Mouse (Mus musculus) thymus, postnatal 0 days (tissue): ENCODE results near the gene Gabpb2. TPM values are rescaled to one million over a fixed set of nuclear protein-coding genes. Genes with fewer than 3 reads are reported as not detected.
"Not testable (repeated sequence)": the region's sequence is repeated elsewhere in the genome, so short reads cannot be mapped to it uniquely, and the experiment has no call there.

Experiments used
- DNase-seq: peaks from one replicate; pipeline ENCODE4 v3.0.0-alpha.2; 2015; ENCODE audit warnings: low spot score
- polyA plus RNA-seq: library from polyadenylated mRNA; unstranded; fragments of >200 nt; fragmentation: Nextera tagmentation; extraction: Ambion mirVana; gene quantifications from 2 replicates; pipeline ENCODE4 v1.2.1, GENCODE M21; 2015

Gabpb2 gene
- polyA plus RNA-seq, 1 experiment from 2014 or later = 13.8 TPM

DNA sequence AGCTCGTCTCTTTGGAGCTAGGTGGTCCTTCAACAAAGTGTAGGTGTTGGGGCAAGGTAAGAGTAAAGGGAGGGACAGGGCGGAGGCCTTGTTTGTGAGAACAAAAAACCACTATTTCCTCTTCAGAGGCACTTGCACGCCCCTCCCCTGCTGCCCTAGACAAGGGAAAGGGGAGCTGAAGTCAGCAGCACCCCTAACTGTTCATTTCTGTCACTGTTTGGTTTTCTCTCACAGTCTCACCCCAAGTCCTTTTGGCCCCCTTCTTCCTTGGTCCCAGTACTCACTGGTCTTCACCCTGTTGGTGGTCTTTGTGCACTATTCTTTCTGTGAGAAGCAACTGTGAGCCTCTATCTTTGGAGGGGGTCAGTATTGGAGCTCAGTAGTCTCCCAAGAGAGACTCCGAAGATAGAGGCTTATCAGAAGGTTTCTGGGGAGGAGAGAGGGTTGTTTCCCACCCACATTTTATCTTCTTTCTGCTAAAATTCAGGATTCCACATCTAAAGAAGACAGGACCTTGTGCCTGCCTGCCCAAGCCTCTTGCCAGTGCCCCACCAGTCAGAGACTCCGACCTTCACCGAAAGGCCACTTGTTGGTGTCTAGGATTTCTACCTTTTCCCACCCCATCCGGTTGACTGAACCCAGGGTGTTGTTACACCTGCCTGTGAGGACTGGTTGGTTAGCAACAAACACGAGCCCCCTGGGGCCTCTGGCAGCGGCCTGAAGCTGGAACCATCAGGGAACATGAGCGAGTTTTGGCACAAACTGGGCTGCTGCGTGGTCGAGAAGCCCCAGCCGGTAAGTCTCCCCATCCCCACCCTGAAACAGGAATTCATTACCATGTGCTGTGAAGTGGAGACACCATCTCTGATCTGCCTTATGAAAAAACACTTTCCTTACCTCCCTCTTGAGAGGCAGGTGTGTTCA, 13.8 kb upstream of the Gabpb2 start, which contains the start of gene Mllt11:
Mllt11 (minus strand) TSS at position 874 of the 924 bp plus-strand sequence.
- DNase-seq = peak; percentile 58

DNA sequence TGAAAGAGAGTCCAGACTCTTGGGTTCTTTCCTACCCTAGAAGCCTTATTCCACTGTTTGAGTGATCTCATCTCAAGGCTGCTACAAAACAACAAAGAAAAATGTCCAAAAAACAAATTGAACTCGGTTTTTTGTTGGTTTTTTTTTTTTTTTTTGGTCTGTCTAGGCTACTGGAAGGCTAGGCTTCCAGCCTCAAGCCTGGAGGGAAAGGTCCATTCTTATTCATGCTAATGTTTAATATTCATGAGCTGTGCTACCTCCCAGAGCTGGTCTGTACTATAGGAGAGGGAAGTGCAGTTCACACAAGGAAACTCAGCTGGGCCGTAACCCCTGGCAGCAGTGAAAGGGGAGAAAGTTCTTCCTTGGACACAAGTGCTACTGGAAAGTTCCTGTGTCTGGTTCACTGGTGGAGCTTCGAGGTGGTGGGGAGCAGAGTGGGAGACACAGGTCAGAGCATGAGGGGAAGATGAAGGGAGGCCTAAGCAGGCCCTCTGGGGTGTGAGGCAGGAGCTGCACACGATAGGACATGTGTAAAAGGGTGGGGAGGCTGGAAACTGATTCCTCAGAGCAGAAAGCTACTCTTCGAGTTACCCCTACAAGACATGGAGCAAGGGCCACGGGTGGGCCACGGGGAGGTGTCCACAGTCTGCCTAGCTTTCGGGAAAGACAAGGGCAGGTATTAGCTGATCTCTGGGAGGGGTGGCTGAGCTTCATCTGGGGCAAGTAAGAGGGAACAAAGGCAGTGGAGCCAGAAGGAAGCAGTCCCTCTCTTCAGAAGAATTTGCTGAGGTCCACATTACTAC, 13.0 kb upstream of the Gabpb2 start:
- peak; percentile 35 for DNase-seq

DNA sequence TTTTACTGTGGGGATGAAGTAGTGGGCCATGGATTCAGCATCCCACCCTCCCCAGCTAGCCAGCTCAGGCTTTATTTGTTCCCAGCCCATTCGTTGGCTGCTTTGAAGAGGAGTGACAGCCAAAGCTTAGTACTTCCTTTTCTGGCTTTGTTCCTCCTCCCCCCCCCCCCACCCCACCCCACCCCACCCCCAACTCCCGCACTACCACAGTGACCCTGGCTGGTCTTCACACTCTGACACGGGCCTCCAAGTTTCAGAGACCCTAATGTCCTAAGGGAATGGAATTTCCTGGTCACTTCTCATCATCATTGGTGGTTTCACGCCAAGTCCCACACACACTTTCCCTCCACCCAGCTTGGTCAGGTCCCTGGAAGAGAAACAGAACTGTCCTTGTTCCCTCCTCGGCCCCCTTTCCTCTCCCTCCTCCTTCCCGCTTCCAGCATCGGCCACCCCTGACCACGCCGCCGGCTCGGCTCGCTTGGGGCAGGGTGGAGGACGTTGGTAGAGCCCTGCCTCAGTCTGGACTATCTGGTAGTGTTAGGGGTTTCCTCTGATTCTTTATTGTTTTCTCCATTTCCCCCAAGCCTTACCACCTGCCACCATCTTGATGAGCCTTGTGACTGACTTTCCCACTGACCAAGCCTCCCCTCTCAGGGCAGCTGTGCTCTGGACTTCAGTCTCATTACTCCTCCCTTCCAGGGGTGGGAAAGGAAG, 12.2 kb upstream of the Gabpb2 start:
- no peak for DNase-seq

DNA sequence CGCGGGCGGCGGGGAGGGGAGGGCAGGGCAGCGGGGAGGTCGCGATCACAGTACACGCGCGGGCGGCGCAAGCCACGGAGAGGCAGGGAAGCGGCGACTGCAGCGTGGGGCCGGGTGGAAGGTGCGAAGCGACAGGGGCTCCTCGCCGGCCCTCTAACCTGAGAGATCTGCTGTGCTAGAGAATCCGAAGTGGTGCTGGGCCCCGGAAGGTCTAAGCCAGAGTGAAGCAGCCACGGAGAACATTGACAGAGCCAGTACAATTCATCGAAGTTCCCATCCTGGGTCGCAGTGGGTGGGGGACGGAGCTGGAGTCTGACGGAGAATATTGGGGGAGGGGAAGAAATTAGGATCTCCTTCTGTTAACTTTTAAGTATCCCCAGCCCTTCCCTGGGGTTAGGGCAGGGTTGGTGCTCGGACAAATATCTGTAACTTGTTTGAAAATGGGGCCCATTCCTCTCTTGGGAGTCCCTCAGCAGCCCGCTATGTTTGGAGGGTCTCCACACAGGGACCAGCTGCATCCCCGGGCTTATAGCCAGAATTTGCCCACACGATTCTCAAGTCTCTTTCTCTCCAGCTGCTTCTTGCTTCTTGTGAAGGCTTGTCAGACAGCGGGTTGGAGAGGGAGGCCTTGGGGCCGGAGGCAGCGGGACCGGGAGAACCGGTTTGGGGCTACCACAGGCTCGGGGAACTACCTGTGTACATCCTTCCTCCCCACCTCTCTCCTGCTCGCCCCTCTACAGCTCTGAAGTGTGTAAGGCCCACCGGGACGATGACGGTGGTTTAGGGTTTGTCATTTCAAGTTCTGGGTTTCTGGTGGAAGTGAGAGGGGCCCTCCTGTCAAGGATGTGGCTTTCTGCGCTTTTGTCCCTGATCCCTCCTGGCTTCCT, 11.4 kb upstream of the Gabpb2 start:
- DNase-seq = peak; percentile 58

DNA sequence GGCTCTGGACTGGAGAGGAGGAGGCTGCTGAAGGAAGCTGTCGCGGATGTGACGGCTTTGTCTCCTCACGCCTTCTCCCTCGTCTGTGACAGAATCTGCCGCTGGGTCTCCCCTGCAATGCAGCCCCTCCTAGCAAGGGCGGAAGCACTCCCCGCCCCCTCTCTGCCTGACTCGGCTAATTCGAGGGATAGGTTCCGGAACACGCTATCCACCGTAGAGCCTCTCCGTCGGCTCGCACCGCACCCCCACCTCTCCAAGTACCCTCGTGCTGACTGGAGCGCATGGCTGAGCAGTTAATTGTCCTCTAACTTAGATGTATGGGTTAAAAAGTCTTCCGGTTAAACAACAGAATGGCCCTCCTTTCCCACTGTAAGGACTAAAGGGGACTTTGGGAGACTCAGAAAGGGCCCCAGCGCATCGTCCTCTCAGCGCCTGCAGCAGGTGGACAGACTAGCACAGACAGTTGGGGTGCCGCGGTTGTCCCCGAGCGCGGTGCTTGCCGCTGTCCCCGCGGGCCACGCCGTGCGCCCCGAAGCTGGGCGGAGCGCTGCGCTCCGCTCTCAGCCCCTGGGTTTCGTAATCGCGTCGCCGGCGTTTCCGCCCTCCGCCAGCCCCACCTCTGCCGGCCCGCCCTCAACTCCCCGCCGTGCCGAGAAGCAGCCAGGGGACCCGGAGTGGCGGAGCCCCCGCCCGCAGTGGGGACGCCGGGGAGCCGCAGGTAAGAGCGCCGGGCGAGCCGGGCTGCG, 10.6 kb upstream of the Gabpb2 start, which contains the start of gene Cdc42se1:
Cdc42se1 (plus strand) TSS at position 585 of the 746 bp plus-strand sequence.
- DNase-seq = peak; percentile 94

DNA sequence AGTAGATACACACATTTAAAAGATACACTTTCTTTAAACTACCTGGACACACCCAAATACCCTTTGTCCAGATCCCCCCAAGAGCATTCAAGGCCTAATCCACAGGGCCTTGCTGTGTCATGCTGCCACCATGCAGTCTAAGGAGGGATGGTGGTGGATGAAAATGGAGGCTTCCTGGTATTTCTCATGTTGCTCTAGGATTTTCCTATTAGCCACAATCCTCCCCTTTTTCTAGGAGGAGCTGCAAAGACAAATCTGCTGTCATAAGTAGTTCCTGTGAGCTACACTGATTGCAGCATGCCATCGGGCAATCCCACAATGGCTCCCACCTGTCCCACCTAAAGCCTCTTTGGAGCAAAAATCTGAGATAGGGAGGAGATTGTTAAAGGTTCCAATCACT, 9.5 kb upstream of the Gabpb2 start:
- DNase-seq = no peak

DNA sequence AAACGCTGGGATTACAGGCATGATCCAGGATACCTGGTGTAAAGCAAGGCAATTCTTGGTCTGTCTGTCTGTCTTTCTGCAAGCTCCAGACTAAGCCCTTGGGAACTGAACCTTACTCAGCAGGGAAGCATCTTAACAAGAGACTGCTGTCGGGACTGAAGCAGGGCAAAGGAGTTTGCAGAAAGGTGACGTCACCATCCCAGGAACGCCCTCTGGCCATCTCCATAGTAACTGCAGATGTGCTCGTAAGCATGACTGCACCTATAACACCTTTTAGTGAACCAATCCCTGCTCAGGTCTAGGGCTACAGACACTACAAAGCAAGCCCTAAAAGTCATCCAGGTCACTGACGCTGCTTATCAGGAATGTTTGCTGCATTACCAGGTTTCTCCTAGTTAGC, 6.6 kb upstream of the Gabpb2 start:
- DNase-seq = no peak

DNA sequence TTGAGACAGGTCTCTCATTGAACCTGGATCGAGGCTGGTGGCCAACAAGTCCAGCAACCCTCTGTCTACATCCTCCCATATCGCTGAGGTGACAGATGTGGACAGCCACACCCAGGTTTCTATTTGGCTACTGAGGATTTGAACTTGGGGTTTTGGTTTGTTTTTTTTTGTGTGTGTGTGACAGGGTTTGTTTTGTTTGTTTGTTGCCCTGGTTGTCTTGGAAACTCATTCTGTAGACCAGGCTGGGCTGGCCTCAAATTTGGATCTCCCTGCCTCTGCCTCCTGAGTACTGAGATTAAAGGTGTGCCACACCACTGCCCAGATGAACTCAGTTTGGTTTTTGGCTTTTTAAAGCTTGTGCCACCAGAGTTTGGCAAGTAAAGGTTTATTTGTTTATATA, 5.3 kb upstream of the Gabpb2 start:
- DNase-seq = no peak

DNA sequence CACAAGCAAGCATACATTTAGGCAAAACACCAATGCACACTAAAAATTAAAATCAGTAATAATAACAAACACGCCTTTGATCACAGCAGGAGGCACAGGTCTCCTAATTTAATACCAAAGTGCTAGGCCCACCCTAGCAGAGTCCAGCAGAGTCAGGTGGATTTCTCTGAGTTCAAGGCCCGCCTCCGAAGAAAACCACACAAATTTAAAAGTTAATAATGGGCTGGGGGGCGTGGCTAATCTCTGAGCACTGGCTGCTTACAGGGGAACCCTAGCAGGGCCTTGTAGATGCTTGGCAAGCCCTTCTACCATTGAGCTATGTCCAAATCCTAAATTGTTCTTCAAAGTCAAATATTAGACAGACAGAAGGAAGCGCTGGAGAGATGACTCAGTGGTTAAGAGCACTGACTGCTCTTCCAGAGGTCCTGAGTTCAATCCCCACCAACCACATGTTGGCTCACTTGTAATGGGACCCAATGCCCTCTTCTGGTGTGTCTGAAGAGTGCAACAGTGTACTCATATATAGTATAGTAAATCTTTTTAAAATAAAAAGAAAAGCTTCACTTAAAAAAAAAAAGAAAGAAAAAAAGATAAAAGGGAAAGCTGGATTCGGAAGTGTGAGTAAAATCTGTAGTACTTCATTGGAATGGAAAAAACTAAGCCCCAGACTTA, 886 bp upstream of the Gabpb2 start:
- DNase-seq = no peak

DNA sequence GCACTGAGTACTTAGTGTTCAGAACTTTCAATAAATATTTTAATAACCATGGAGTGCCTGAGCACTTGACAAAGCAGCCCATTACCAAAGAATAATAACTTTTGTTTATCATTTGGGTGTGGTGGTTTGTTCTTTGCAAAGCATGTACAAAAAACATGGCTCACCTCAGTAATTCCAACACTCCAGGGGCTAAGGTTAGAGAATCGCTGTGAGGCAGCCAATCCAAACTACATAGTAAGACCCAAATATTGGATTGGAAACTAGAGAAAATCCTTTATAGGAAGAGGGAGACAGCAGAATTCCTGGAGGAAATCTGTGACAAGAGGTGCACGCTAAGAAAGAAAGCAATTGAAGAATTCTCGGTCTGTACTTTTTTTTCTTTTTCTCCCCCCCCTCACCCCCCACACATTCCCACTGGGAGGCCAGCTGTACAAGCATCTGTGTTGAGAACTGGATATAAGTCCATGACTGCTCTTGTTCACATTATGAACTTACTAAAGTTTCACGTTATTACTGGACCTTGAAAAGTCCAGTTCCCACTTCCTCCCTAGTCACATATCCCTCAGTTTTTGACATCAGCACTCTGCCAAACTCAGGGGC, 961 bp downstream of the Gabpb2 start:
- DNase-seq = no peak

DNA sequence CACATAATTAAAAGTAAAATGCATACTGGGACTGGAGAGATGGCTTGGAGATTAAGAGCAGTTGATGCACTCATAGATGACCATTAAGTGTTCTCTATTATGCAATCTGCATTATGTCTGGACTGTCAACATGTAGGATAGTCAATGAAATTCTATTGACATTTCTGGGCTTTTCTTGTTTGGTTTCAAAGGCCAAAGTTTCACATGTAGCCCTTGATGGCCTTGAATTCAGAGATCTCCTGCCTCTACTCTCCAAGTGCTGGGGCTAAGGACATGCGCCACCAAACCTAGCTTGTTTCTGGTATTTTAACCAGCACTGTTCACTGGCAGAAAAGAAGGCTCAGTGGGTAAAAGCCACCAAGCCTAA, 4.1 kb downstream of the Gabpb2 start:
- no peak for DNase-seq

DNA sequence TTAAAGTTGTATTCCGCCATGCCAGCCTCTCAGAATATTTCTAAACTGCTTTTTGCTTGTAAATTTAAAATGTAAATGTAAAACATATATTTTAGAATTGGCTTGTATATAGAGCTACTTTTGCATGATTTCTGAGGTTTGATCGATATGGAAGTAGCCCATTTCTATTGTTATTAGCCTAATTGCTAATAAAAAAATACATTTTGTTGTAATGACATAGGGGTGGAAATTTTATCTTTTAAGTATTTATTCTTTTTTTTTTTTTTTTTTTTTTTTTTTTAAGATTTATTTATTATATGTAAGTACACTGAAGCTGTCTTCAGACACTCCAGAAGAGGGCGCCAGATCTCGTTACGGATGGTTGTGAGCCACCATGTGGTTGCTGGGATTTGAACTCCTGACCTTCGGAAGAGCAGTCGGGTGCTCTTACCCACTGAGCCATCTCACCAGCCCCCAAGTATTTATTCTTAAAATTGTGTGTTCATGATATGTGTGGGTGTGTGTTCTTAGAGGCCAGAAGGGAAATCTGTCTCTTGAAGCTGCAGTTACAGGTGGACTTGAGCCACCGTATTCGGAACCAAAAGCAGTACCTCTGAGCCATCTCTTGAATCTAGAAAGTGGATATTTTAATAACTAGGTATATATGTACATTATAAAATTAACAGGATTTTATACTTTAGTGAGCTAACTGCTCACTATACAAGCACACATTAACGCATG, 4.7 kb downstream of the Gabpb2 start:
- DNase-seq = not testable (repeated sequence)

DNA sequence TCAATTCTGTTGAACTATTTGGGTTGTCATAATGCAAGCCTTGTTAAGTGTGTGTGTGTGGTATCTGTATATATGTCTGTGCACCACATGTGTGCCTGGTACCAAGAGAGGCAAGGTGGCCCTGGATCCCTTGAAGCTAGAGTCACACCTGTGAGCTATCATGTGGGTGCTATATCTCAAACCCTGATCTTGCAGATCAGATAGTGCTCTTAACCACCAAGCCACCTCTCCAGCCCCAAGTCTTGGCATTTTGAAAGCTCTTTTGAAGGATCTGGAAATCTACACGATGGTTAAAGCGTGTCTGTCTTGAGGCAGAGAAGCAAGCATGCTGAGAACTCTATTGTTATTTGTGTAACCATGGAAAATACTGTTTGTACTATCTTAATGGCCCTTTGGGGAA, 7.1 kb downstream of the Gabpb2 start:
- DNase-seq = peak; percentile 75

DNA sequence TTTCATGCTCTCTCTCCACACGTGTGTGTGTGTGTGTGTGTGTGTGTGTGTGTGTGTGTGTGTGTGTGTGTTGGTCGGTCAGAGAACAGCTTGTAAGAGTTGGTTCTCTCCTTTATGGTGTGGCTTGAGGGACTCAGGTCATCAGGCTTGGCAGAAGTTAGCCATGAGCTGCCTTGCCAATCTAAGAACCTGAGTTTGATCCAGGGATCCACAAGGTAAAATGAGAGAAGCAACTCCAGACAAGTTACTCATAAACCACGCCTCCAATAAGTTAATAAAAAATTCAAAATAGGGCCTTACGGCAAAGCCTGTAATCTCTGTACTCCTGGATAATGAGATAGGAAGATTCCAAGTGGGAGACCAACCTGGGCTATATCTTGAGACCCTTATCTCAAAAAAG, 9.4 kb downstream of the Gabpb2 start:
- DNase-seq = no peak

DNA sequence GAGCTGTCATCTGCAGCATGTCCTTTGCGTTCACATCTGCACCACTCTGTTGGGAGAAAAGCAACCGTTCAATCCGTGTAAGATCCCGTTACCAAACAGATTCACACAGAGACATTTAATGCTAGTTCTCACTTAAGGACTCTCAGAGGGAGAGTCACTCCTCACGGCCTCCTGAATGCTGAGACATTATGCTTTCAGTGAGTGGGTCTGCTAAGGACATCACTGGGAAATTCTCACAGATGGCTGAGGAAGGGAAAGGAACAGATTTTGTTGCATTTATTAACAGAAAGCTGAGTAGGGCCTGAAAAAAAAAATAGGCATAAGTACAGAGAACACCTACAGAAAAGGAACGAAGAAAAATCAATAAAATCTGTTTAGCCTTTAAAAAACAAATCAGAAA, 13.8 kb downstream of the Gabpb2 start:
- DNase-seq = no peak

DNA sequence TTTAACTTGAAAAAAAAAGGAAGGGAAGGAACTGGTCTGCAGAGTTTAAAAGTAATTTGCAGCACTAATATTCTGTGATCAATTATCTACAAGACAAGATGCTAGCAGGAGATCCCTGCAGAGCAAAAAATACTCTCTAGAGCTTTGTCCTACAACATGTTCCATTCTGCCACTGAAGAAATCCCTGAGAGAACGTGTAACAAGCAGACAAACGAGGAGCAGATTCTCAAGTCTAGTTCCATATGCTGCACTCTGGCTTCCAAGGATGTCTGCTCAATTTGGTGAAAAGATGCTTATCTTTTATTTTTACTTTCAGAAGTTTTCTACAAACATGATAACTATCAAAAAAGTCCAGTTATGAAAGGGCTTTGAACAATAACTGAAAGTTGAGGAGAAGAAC, 17.2 kb downstream of the Gabpb2 start:
- no peak for DNase-seq

DNA sequence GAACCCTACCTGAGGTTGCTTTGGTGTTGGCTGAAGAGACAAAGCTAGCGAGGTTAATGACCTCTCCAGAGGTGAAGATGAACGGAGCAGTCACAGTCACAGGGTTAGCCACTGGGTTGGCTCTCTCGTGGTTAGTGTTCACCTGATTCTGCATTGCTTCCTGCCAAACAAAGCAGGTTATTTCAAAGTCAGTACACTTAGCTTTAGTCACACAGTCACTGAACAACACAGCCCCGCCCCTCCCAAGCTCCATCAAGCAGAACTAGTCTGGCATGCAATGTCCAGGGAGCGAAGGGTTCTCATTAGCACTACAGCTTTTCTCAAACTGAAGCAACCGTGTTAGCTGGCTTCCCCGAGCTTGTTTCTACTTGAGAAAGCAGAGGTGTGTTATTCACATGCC, 17.6 kb downstream of the Gabpb2 start:
- DNase-seq = no peak

DNA sequence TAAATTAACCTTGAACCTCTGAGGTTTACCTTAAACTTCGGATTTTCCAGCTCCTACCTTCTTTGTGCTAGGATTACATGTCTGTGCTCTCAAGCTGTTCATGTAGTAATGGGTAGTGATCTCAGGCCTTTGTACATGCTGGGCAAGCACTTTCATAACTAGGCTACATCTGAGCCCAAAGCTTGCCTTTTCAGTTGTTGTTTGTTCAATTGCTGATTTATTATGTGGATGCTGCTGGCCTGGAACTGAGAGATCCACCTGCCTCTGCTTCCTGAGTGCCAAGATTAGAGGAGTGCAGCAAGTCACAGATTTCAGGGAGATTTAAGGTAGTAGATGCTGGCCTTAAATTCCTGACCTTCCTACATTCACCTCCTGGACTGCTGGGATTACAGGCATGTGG, 18.6 kb downstream of the Gabpb2 start:
- no peak for DNase-seq
